Mouse (Mus musculus): ENCODE measurements around the gene Tepp. TPM values are rescaled to one million over a fixed set of nuclear protein-coding genes. Genes with fewer than 3 reads are reported as not detected.

Gene Tepp
- polyA plus RNA-seq (2014; fragmentation: Illumina TruSeq; extraction: RNeasy Lipid Tissue Mini Kit (QIAGEN cat#74804); ENCODE audit: low replicate concordance), result not detected

GRCm38 (mm10) chr8:95310342-95310970, at the start of gene Tepp:
Gene Tepp, plus strand, starts transcription at chr8:95310566.

DNA sequence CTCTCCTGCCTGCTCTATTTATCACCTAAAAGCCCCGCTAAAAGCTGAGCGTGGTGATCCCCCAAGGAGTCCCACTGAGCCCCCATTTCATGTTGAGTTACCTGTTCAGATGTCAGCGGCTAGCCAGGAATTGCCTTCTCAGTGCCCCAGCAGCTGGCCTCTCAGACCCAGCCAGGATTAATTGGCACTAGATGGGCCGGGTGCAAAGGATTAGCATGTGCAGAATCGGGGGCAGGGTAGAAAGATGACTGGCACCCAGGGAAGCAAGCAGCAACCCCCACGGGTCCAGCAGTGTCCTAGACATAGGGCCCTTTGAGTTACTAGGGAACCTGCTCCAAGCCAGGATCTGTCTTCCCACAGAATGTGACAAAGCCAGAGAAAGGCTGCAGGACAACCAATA, 3.9 kb upstream of the Tepp start, which contains the start of gene Cngb1:
TSS of gene Cngb1 (minus strand) at position 155 of the 400 bp plus-strand sequence.

DNA sequence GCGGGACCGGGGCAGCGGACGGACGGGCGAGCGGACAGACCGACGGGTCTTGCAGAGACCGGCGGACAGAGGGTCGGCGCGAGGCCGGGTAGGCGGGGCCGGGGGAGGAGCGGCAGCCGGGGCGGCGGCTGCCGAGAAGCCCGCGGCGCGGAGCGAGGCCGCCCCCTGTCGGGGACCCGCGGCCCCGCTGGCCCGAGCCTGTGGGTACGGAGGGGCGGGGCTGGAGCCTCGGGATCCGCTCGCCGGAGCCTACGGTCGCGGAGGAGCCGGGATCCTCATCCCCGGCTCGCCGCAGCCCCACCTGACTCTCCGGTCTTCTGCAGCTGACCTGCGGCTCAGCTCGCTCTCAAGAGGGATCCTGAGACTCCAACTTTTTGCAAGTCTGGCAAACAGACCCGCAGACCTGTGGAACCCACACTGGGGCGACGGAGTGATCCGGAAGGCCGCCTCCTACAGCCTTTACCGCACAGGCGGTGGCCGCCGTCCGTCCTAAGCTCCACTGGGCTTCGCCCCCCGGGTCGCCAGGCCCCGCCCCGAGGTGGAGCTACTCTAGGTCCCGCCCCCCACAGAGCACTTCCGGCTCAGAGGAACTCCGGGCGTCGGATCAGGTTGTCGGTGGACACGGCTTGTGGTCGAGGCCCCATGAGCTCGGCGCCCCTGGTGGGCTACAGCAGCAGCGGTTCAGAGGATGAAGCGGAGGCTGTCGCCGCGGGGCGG, 21.5 kb downstream of the Tepp start, which contains the start of the genes Zfp319 and Usb1:
TSS of gene Zfp319 (minus strand) at position 231 of the 717 bp plus-strand sequence.
TSS of gene Usb1 (plus strand) at position 565 of the 717 bp plus-strand sequence.

GRCm38 (mm10) chr8:95352151-95352870, 41.9 kb downstream of the Tepp start, which contains the start of gene Mmp15:
Gene Mmp15, plus strand, starts transcription at chr8:95352268.

Other genes with a start within 250 kb of the Tepp start
- not detected for gene Katnb1, start 229.4 kb upstream of the Tepp start, polyA plus RNA-seq (2014; fragmentation: Illumina TruSeq; extraction: RNeasy Lipid Tissue Mini Kit (QIAGEN cat#74804); ENCODE audit: low replicate concordance)
- 1.7 TPM for gene Kifc3, start 107.8 kb upstream of the Tepp start, polyA plus RNA-seq (2014; fragmentation: Illumina TruSeq; extraction: RNeasy Lipid Tissue Mini Kit (QIAGEN cat#74804); ENCODE audit: low replicate concordance)
- gene Cngb1, start 4.0 kb upstream of the Tepp start, polyA plus RNA-seq (2014; fragmentation: Illumina TruSeq; extraction: RNeasy Lipid Tissue Mini Kit (QIAGEN cat#74804); ENCODE audit: low replicate concordance), result 0.07 TPM
- 1.1 TPM for gene Zfp319, start 21.4 kb downstream of the Tepp start, polyA plus RNA-seq (2014; fragmentation: Illumina TruSeq; extraction: RNeasy Lipid Tissue Mini Kit (QIAGEN cat#74804); ENCODE audit: low replicate concordance)
- gene Usb1, start 21.7 kb downstream of the Tepp start, polyA plus RNA-seq (2014; fragmentation: Illumina TruSeq; extraction: RNeasy Lipid Tissue Mini Kit (QIAGEN cat#74804); ENCODE audit: low replicate concordance), result 0.63 TPM
- gene Mmp15, start 41.7 kb downstream of the Tepp start, polyA plus RNA-seq (2014; fragmentation: Illumina TruSeq; extraction: RNeasy Lipid Tissue Mini Kit (QIAGEN cat#74804); ENCODE audit: low replicate concordance), result 0.41 TPM
- 41.0 TPM for gene Cfap20, start 124.3 kb downstream of the Tepp start, polyA plus RNA-seq (2014; fragmentation: Illumina TruSeq; extraction: RNeasy Lipid Tissue Mini Kit (QIAGEN cat#74804); ENCODE audit: low replicate concordance)
- 112 TPM for gene Csnk2a2, start 179.5 kb downstream of the Tepp start, polyA plus RNA-seq (2014; fragmentation: Illumina TruSeq; extraction: RNeasy Lipid Tissue Mini Kit (QIAGEN cat#74804); ENCODE audit: low replicate concordance)
- gene Ccdc113, start 223.5 kb downstream of the Tepp start, polyA plus RNA-seq (2014; fragmentation: Illumina TruSeq; extraction: RNeasy Lipid Tissue Mini Kit (QIAGEN cat#74804); ENCODE audit: low replicate concordance), result not detected